Mouse (Mus musculus) mesoderm, embryonic 11.5 days (tissue): ENCODE measurements around the gene Sumo1.
"Not testable (repeated sequence)": the region's sequence is repeated elsewhere in the genome, so short reads cannot be mapped to it uniquely, and the experiment has no call there.

Experiments
- DNase-seq: peaks from one replicate; pipeline ENCODE4 v3.0.0-alpha.2; 2012; ENCODE audit warnings: low read depth, low spot score

Sumo1 gene

GRCm38 (mm10) chr1:59636349-59636748 is 34.3 kb downstream of the Sumo1 start:
- no peak for DNase-seq

- no peak for DNase-seq
These were observed 37.6 kb downstream of the Sumo1 start for GRCm38 (mm10) chr1:59633056-59633455.

- DNase-seq, result no peak
These were observed 38.5 kb downstream of the Sumo1 start for GRCm38 (mm10) chr1:59631986-59632659.

GRCm38 (mm10) chr1:59630356-59630755 is 40.3 kb downstream of the Sumo1 start:
- DNase-seq, result not testable (repeated sequence)

GRCm38 (mm10) chr1:59629194-59629593 is 41.4 kb downstream of the Sumo1 start:
- no peak for DNase-seq

- no peak for DNase-seq
These were observed 45.2 kb downstream of the Sumo1 start for GRCm38 (mm10) chr1:59625410-59625809.

- DNase-seq, result peak; percentile 89
These were observed 47.2 kb downstream of the Sumo1 start for GRCm38 (mm10) chr1:59623325-59624017.

GRCm38 (mm10) chr1:59619201-59619600 is 51.4 kb downstream of the Sumo1 start:
- DNase-seq, result no peak

GRCm38 (mm10) chr1:59615021-59615420 is 55.6 kb downstream of the Sumo1 start:
- no peak for DNase-seq

- DNase-seq, result peak; percentile 79
These were observed 56.8 kb downstream of the Sumo1 start for GRCm38 (mm10) chr1:59613795-59614194.

GRCm38 (mm10) chr1:59610929-59611328 is 59.7 kb downstream of the Sumo1 start:
- no peak for DNase-seq

GRCm38 (mm10) chr1:59609896-59610295 is 60.7 kb downstream of the Sumo1 start:
- DNase-seq, result peak; percentile 34

- no peak for DNase-seq
These were observed 61.2 kb downstream of the Sumo1 start for GRCm38 (mm10) chr1:59609458-59609857.

- DNase-seq, result no peak
These were observed 61.7 kb downstream of the Sumo1 start for GRCm38 (mm10) chr1:59608920-59609319.

- no peak for DNase-seq
These were observed 62.4 kb downstream of the Sumo1 start for GRCm38 (mm10) chr1:59608125-59608762.

- no peak for DNase-seq
These were observed 63.6 kb downstream of the Sumo1 start for GRCm38 (mm10) chr1:59607071-59607470.

GRCm38 (mm10) chr1:59606479-59606878 is 64.2 kb downstream of the Sumo1 start:
- no peak for DNase-seq

GRCm38 (mm10) chr1:59603893-59604292 is 66.7 kb downstream of the Sumo1 start:
- DNase-seq, result peak; percentile 69

GRCm38 (mm10) chr1:59603417-59603712 is 67.3 kb downstream of the Sumo1 start:
- DNase-seq, result no peak

GRCm38 (mm10) chr1:59602531-59603416 is 67.9 kb downstream of the Sumo1 start:
- DNase-seq, result no peak

- no peak for DNase-seq
These were observed 75.0 kb downstream of the Sumo1 start for GRCm38 (mm10) chr1:59595609-59596008.
